Mouse (Mus musculus): ENCODE measurements at regions not wholly inside any gene's neighbourhood (a gene's known extent, or its start where the extent isn't known, plus 50 kb on each side); places are given as distances from the start of the nearest gene placed in this dataset.
A peak's percentile ranks its signal among the peaks of the same experiment; 100 is the strongest.

- no peak for DNase-seq
Observed at GRCm38 (mm10) chr4:56143827-56144226, 596.0 kb upstream of the Gm26657 start.

DNA sequence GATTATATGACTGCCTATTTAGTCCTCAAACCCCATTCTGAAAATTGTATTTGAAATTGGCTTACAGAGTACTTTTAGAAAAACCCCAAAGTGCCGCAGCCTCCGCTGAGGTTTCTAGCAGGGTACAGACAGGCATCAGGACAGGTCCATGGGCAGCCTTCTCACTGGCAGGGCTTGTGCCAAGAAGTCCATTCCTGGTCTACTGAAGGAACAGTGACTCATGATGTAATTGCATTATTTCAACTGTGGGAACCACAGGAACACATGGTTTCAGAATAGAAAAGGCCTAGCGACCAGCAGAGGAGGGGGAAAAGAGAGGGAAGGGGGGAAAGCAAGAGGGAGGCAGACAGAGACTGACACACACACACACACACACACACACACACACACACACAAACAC lies 603.0 kb upstream of the Gm26657 start:
- DNase-seq = no peak

- DNase-seq = no peak
Observed at GRCm38 (mm10) chr4:56134350-56134749, 602.1 kb upstream of the Klf4 start.

DNA sequence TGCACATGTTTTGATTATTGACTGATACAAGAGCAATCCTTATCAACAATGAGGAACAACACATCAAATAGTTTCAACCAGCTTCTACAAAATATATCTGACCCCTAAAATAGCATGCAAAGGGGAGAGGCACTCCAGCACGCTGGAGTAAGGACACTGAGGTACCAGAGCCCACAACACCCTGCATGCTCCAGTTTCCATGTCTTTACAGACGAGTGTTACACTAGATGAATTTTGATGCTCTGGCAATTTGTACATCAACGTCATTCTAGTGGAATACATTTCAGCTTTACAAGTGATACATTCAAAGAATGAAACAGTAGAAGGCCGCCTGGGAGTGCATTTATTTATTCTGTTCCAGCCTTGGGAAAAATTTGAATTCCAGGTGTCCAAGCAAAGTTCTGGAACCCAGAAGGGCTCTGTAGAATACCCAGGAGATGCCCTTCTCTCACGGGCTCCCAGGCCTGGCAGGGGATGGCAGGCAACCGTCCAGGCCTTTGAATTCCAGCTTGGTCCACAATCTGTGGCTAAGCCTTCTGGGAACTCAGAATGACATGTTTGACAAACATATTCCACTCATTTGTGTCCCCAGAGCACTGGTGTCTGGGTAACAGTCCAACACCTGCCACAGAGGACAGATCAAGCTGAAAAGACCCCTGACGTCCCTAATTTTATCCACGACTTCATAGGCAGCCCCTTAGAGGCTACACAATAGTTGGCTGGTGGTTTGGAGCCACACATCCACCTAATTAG lies 595.6 kb upstream of the Klf4 start:
- no peak for DNase-seq

GRCm38 (mm10) chr4:56124515-56124914 lies 592.2 kb upstream of the Klf4 start:
- no peak for DNase-seq

GRCm38 (mm10) chr4:56122198-56122597 lies 589.9 kb upstream of the Klf4 start:
- no peak for DNase-seq

DNA sequence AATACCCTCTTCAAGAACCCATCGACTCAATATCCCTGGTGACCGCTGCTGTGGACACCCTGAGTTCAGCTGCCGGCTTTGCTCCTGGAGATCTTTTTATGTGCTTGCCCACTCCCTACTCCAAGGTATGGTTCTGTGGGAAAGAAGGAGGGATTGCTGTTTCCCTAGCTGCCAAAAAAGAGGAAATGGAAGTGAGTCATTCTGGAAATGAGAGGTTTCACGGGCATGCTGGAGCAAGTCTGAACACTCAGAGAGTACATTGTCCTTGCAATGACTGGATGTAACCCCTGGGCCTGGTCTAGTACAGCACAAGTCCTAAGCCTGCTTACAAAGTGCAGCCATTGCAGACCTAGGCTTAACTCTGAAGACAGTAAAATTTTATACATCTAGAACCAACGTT lies 589.4 kb upstream of the Klf4 start:
- no peak for DNase-seq

GRCm38 (mm10) chr4:56120357-56120756 lies 588.1 kb upstream of the Klf4 start:
- no peak for DNase-seq

DNA sequence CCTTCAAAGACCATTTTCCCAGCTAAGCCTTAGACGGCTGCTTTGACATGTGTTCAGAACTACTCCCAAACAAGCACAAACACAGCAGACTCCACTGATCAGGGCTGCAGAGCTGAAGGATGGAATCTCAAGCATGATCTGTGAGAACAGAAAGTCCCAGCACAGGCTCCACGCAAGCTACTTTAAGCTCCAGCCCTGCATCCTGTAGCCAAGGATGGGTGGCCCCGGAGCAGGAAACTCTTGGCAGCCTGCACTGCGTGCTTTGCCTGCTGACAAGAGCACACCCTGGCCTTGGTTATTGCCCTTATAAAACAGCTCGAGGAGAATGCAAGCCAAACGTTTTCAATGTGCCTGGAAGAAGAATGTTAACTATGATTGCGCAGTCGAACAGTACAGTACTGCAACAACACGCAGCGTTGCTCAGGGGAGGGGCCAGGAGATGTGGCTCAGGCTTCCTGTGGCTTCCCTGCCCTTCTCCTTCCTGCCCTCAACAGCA lies 581.5 kb upstream of the Klf4 start:
- peak; percentile 80 to 94 for DNase-seq

DNA sequence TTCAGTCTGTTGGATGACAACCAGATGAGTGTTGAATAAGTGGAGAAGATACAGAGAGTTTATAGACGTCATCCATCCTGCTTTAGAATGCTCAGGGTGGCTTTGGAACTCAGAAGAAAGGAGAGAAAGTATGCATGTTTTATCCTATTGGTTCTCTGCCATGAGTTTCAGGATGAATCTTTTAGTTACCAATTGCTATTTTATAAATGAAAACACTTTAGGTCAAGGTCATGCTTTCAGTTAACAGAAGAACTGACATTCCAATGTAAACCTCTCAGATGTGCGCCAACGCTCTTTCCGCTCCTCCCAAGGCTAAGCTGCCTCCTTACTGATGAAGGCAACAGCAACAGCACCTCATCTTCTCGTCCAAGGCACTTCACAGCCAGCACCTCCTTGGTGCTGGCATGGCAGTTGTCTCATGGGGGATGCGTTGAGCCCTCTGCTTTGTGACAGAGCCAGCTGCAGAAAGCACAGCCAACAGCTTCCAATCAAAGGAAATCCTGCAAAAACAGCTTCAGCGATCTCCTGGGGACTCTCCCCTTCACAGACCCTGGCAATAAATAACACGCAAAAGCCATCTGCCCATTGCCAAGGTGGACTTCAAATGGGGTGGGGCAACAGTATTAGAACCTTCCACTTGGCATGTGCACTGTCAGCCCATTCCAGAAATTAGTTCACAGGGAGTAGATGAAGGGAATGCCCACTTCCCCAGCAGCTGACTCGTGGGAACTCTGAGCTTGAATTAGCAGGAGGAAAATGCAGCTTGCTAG lies 580.9 kb upstream of the Klf4 start:
- DNase-seq = peak; percentile 36 to 56

- no peak for DNase-seq
Observed at GRCm38 (mm10) chr4:56106962-56107361, 574.7 kb upstream of the Klf4 start.

- DNase-seq = no peak
Observed at GRCm38 (mm10) chr4:56102314-56102713, 570.0 kb upstream of the Klf4 start.

- no peak for DNase-seq
Observed at GRCm38 (mm10) chr4:56090796-56091195, 558.5 kb upstream of the Klf4 start.

GRCm38 (mm10) chr4:56088701-56089100 lies 556.4 kb upstream of the Klf4 start:
- DNase-seq = no peak

- no peak for DNase-seq
Observed at GRCm38 (mm10) chr4:56086306-56086705, 554.0 kb upstream of the Klf4 start.

DNA sequence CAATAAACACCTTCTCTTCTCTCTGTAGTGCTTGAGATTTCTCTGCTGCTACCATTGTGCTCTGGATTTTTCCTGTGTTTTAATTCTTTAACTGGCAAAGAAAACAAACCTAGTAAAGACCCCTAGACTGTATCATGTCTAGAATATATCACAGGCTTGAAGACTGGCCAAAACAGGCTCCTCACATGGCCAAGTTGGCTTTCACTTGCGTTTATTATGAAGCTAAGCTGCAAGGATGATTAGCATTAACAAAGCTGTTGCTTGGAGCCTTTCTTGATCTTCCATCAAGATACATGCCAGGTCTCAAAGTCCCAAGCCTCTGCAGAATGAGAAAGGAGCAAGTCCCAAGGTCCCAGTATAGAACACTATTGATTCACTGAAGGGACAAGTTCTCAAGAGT lies 551.9 kb upstream of the Klf4 start:
- no peak for DNase-seq

DNA sequence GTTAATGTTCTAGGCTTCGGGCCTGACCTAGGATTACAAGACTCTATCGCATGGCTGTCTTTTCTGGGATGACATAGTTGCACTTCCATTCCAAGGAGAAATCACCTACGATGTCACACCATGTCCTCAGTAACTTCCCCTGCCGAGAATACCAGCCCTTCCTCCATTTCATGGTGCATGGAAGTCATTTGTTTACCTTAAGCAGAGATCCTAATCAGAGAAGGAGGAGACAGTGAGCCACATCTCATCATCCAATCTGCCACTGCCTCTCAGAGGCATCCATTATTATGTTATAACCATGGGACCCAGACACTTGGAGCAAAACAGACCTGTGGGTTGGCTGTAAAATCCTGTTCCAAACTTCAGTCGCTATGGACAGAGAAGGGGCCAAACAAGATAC lies 550.1 kb upstream of the Klf4 start:
- DNase-seq = no peak

GRCm38 (mm10) chr4:56080960-56081359 lies 548.7 kb upstream of the Klf4 start:
- no peak for DNase-seq

DNA sequence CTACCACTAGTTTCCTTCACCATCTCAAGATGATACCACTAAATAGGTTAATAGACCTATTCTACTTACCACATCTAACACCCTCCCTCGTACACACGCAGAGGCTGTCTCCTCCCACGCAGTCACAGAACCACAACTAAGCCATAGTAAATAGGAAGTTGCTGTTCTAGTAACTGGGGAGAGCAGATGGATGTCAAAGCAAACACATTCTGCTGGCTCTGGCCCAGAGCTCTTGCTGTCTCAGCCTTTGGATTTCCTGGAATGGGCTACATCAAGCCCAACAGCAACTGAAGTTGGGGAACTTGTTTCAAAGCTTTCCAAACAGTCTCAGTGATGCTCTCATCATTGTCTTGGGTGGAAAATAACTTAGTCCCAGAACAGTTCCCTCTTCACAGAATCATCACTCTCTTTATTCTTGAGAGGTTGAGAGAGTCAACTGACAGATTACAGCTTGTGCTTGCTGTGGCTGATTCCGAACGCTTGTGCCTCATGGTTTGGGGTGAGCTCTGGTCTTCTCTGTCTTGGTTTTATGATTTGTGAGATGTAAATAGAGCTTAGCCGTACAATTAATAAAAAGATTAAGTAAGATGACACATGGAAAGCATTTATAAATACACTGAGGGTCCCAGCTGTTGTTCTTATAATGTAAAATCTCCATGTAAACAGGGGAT lies 538.5 kb upstream of the Klf4 start:
- peak; percentile 57 to 58 for DNase-seq

DNA sequence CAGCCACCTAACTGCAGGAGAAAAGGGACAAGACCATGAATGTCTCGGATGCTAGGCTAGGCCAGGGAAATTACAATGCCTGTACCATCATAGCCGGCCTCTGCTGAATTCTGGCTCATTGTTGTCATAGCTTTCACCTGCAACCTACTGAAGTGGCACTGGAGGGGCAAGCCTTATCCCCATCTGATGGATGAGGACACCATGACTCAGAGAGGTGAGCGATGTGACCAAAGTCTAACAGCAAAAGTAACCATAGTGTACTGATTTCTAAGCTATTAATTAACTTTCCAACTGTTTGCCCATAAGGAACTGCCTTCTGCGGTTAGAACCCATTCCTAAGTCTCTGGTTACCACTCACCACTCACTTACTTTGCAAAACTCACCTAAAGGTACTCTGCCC lies 536.6 kb upstream of the Klf4 start:
- no peak for DNase-seq

- no peak for DNase-seq
Observed at GRCm38 (mm10) chr4:56064657-56065056, 532.4 kb upstream of the Klf4 start.

GRCm38 (mm10) chr4:56051792-56052380 lies 519.6 kb upstream of the Klf4 start:
- peak in 1 of 2 experiments; percentile 17 for DNase-seq

DNA sequence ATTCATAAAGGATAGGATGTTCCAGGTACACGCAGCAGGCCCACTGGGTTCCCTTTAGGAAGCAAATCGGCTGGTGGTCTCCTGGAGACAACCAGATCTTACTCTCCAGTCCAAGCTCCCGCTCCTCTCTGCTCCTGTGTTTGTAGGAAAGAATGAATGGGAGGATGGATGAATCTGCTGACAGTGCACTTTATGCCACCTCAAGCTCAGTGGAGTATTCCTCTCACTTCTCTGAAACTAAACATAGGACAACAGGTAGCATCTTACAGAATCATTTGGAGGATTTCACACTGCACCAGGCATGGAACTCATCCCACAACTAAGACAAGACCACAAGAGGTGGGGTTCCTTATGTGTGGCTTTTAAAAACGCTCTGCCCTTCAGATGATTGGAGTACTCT lies 507.1 kb upstream of the Klf4 start:
- no peak for DNase-seq
